Mouse (Mus musculus) spleen, adult 18-20 months (tissue): ENCODE results near the gene Fzd9.
A peak's percentile ranks its signal among the peaks of the same experiment; 100 is the strongest.
"Not testable (repeated sequence)": the region's sequence is repeated elsewhere in the genome, so short reads cannot be mapped to it uniquely, and the experiment has no call there.

Experiments used
- DNase-seq, 2 experiments: peaks; one replicate each; pipeline ENCODE4 v3.0.0; 2022; ENCODE audit warnings: mixed read lengths in 2 of 2

Fzd9 gene

GRCm38 (mm10) chr5:135247337-135247736 is 3.7 kb downstream of the Fzd9 start:
- no peak for DNase-seq

- DNase-seq = no peak
Measured at GRCm38 (mm10) chr5:135246531-135246930, 4.5 kb downstream of the Fzd9 start.

GRCm38 (mm10) chr5:135243166-135243565 is 7.9 kb downstream of the Fzd9 start:
- DNase-seq = no peak

GRCm38 (mm10) chr5:135242608-135243007 is 8.4 kb downstream of the Fzd9 start:
- DNase-seq = no peak

- DNase-seq = no peak
Measured at GRCm38 (mm10) chr5:135242136-135242535, 8.9 kb downstream of the Fzd9 start.

GRCm38 (mm10) chr5:135241474-135241873 is 9.6 kb downstream of the Fzd9 start:
- DNase-seq = no peak

- no peak for DNase-seq
Measured at GRCm38 (mm10) chr5:135238832-135239231, 12.2 kb downstream of the Fzd9 start.

GRCm38 (mm10) chr5:135236571-135236970 is 14.5 kb downstream of the Fzd9 start:
- DNase-seq = peak in 1 of 2 experiments; percentile 60

- no peak for DNase-seq
Measured at GRCm38 (mm10) chr5:135233166-135233920, 17.7 kb downstream of the Fzd9 start.

- no peak for DNase-seq
Measured at GRCm38 (mm10) chr5:135230186-135230585, 20.8 kb downstream of the Fzd9 start.

GRCm38 (mm10) chr5:135225879-135226278 is 25.2 kb downstream of the Fzd9 start:
- DNase-seq = not testable (repeated sequence)

- no peak for DNase-seq
Measured at GRCm38 (mm10) chr5:135224169-135224568, 26.9 kb downstream of the Fzd9 start.

- no peak for DNase-seq
Measured at GRCm38 (mm10) chr5:135222066-135222465, 29.0 kb downstream of the Fzd9 start.

GRCm38 (mm10) chr5:135220941-135221340 is 30.1 kb downstream of the Fzd9 start:
- no peak for DNase-seq

- no peak for DNase-seq
Measured at GRCm38 (mm10) chr5:135216871-135217270, 34.2 kb downstream of the Fzd9 start.

- no peak for DNase-seq
Measured at GRCm38 (mm10) chr5:135208197-135208596, 42.8 kb downstream of the Fzd9 start.

GRCm38 (mm10) chr5:135202763-135203162 is 48.3 kb downstream of the Fzd9 start:
- DNase-seq = no peak
